Mouse (Mus musculus) central nervous system, embryonic 14 days (tissue): ENCODE measurements around the gene Nudt1. TPM values are rescaled to one million over a fixed set of nuclear protein-coding genes. Genes with fewer than 3 reads are reported as not detected.

ENCODE experiments used
- polyA plus RNA-seq: library from polyadenylated mRNA; depleted of rRNA; stranded (reverse); fragments of >200 nt; gene quantifications from 2 replicates; pipeline ENCODE4 v1.2.3, GENCODE M21; 2012; rRNA removed

Gene Nudt1
- 22.0 and 25.6 TPM in 2 replicates for polyA plus RNA-seq

GRCm38 (mm10) chr5:140321042-140321755 lies at the start of gene Nudt1, which contains the start of gene Mad1l1:
Gene Nudt1, plus strand, starts transcription at chr5:140321656.
Gene Mad1l1, minus strand, starts transcription at chr5:140321552.

GRCm38 (mm10) chr5:140331615-140332512 lies 10.4 kb downstream of the Nudt1 start, which contains the start of gene Mrm2:
Gene Mrm2, minus strand, starts transcription at chr5:140331898.

Other genes starting within 250 kb of the Nudt1 start
- gene Mad1l1, start 104 bp upstream of the Nudt1 start, polyA plus RNA-seq = 29.2 and 29.5 TPM in 2 replicates
- 14.2 and 14.5 TPM in 2 replicates for gene Mrm2, start 10.2 kb downstream of the Nudt1 start, polyA plus RNA-seq
- 21.3 and 25.4 TPM in 2 replicates for gene Snx8, start 67.6 kb downstream of the Nudt1 start, polyA plus RNA-seq
- 113 and 124 TPM in 2 replicates for gene Eif3b, start 97.7 kb downstream of the Nudt1 start, polyA plus RNA-seq
- 0.09 TPM in 2 replicates for gene Gm4869, start 124.0 kb downstream of the Nudt1 start, polyA plus RNA-seq
- 9.6 and 14.9 TPM in 2 replicates for gene Chst12, start 183.9 kb downstream of the Nudt1 start, polyA plus RNA-seq
- 0.29 and 0.31 TPM in 2 replicates for gene Grifin, start 243.4 kb downstream of the Nudt1 start, polyA plus RNA-seq